Mouse (Mus musculus): Measurements from ENCODE around the gene Nenf.

Nenf gene

DNA sequence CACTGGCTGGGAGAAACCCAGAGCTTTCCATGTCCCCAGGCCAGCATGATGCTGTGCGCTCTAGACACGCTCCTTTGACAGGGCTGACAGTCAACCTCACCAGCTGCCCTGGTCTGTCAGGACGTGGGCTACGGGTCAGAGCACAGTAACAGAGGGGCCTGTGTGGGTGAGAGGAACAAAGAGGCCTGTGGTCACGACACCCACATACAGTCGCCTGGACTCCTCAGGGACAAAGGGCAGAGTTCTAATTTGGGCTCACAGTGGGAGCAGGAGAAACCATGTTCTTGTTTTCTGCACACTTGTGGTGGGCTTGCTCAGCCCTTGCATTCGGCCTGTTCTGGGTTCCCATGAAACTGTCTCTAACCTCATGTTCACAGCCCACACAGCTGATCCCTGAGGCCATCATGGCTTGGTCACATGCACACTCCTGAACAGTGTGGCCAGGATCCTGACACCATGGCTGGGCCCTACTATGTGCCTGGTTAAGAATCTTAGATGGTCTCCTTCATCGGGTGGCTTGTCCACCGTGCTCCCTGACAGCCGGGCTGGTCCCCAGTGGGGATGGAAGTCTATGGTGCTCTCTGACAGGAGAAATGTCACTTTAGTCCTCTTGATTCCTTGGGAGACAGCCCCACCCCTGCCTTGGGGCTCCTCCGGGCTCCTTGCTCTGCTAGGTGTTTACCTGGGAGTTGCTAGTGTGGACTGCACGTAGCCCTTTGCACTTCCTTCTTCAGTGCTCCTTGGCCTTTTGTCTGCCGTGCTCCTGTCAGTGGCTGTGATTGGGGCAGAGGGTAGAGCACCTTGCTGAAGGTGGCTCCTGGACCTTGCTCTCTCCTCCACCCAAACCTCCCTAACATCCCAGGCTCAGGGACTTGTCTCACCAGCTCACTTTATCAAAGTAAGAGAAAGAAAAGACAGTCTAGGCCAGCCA, 34.6 kb downstream of the Nenf start:
- DNase-seq (ENCODE audit: extremely low read depth, low read depth), result no peak

DNA sequence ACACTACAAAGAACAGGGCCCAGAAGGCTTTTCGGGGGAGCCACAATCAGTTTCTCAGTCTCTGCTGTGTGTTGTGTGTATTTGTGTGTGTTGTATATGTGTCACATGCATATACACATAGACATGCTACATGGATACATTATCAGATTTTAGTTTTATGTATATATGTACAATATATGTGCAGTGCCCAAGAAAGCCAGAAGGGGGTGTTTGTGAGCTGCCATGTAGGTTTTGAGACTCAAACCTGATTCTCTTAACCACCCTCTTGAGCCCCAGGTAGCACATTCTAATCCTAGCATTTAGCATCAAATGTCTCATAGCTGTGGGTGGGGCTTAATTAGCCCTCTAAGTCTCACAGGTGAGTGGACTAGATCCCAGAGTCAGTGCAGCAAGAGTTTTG, 35.7 kb downstream of the Nenf start:
- DNase-seq (ENCODE audit: extremely low read depth, low read depth), result no peak

DNA sequence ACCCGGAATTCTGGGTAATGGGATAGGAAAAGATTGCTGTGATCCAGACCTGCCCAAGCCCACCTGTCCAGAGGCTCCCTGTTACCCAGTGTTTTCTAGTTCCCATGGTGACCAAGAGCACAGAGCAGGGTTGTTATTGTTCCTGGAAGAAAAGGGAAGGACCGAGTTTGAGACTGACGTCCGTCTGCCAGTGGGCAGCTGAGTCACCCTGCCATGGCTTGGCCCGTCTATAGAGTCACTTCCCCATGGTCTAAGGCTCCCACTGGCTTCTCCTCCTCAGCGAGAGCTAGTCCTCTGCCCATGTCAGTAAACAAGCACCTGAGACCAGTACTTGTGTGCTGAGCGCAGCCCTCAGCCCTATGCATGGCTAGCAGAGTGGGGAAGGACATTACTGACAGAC, 36.8 kb downstream of the Nenf start:
- DNase-seq (ENCODE audit: extremely low read depth, low read depth), result no peak

DNA sequence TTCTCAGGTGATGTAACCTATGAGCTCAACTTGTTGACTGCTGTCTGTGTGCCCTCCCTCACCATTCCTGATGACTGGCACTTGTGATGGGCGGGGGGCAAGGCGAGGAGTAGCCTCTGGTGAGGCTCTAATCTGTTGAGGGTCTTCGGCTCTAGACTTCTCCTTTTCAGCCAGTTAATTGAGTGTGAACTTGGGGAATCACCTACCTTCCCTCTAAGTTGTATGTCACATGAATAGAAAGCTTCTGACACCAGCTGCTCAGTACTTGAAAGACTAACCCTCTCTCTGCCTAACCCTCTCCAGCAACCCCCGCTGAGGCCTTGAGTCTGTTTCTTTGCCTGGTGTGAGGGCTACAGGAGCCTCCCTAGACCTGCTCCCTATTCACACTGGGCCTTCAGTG, 39.7 kb downstream of the Nenf start:
- no peak for DNase-seq (ENCODE audit: extremely low read depth, low read depth)

DNA sequence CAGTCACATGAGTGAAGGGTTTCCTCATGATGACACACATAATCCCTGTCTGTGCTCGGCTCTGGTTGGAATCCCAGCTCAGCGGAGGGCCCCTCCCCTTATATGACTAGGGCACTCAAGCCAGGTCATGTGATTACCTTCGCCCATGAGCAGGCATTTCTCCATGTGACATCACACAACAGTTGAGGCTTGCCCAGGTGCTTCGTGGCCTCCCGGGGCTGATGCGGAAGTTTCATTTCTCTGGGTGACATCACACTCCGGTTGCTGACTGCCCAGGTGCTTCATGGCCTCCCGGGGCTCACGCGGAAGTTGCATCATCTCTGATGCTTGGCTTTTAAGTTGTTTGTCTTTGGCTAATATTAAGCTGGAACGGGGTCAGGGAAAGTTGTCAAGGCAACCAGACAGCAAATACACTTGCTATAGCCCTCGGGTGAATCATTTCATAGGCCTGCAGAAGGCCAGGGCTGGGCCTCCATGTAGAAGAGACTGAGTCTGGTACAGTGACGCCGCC, 40.4 kb downstream of the Nenf start:
- no peak for DNase-seq (ENCODE audit: extremely low read depth, low read depth)

DNA sequence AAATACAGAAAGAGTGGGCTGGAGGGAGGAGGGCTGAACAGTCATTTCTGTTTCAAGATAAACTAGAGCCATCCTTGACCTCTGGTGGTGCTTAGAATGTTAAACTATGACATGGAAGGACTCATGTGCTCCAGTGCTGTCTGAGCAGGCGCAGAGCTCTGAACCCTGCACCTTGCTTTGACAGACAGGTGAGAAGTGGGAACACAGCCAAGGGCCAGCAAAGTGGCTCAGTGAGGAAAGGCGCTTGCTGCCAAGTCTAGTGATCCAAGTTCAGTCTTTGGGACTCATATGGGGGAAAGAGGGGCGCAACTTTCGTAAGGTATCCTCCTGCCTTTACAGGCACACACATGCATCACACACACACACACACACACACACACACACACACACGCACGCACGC, 41.8 kb downstream of the Nenf start:
- DNase-seq (ENCODE audit: extremely low read depth, low read depth), result no peak

DNA sequence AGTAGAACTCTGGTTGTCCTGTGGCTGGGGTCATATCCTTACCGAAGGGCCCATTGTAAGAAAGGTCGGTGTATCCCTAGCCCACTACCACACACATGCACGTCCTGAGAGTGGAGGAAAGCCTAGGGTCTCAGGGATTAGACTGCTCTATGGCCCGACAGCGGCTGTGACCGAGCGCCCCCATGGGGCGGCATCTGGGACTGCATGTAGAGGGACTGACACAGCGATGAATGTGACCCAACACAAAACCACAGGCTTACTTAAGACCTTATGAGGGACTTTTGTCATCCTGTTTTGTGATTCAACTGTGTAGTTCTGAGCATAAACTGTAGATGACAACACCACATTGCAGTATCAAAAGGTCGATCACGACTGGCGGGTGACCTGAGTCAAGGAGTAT, 42.5 kb downstream of the Nenf start:
- DNase-seq (ENCODE audit: extremely low read depth, low read depth), result no peak

DNA sequence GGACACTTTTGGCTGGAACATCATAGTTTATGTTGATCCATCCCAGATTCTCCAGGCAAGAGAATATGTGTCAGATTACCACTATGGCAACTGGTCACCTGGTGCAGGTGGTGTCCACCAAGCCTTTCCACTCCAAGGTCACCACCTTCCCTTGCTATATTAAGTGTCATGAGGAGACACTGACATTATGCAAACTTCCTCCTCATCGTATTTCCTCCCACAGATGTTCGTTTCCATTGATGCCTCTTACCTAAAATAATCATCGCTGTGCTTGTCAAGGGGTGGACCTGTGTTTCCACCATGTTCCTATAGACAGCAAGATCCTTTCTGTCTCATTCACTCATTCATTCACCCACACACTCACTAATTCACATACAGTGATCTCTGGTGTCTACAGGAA, 45.3 kb downstream of the Nenf start:
- no peak for DNase-seq (ENCODE audit: extremely low read depth, low read depth)

DNA sequence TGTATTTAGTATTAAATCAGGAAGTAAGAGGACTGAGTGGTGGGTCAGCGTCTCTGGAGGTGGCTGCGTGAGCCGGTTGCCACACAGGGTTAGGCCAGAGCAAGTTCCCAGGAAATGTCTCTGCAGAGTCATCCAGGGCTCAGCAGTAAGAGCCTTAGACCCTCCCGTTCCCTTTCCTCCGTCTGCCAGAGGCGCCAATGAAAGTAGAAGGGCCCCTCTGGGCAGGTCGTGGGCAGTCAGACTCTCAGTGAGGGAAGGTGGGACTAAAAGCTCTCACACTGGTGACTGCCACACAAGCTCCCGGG, 48.4 kb downstream of the Nenf start:
- no peak for DNase-seq (ENCODE audit: extremely low read depth, low read depth)

DNA sequence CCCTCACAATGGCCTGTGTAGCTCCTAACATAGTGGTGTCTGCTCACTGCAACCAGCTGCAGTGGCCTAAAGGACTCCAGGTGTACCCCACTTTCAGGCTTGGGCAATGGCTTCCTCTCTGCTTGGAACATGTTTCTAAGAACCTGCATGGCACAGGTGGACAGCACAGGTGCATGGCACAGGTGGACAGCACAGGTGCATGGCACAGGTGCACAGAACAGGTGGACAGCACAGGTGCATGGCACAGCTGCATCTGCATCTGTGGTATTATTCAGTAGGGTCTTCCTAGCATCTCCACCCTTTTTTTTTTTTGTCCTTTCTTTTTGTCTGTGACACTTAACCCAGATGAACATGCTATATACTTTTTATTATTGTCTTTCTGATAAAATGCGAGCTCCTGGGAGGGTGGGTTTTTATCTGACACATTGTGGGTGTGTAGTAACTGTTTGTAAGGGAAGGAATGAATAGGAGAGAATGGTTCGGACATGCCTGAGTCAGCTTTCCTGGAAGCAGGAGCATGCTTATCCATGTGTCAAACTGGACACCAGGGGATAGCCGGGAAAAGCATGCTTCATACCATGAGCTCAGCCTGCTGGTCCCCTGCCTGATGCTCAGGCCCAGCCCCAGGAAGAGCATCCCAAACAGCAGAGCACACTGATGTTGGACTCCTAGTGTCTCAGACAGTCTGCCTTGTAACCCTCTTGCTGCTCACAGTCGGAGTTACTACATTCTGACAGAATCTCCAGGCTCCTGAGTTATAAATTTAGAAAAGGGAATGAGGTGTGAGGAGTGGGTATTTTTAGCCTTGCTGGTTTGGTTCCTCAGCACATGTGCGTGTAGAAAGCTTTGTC, 49.0 kb downstream of the Nenf start:
- DNase-seq (ENCODE audit: extremely low read depth, low read depth), result no peak

DNA sequence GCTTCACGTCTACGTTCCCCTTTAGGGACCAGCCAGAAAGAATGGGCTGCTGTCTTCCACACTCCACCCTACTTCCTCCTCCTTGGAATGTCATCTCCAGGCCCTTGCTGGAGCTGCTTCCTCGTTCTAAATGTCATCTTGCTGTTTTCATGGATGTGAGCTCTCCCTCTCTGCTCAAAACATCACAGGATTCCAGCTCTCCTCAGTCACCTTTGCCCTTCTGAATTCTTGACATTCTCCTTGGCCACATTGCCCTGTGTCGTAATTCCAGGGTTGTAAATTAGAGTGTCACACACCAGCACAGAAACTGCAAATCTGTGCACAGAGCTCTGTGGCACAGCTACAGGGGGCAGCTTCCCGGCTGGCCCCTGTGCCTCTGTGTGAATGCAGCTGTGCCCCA, 50.1 kb downstream of the Nenf start:
- DNase-seq (ENCODE audit: extremely low read depth, low read depth), result no peak

DNA sequence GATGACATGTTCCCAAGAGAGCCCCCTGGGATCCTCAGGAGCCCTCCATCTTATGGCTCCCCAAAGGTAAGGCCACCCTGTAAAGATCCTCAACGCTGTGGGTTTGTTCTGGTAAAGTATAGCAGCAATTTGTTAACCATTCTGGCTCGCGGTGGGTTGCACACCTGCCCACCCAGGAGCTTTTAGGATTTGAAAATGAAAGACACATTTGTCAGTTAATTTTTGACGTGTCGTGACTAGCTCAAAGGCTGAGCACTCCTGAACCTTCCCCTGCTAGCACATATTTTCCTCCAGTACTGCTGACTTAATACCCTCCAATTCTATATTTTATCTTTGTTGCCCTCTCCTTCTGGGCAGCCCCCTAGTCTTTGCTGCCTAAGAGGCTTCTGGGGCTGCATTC, 50.8 kb downstream of the Nenf start:
- DNase-seq (ENCODE audit: extremely low read depth, low read depth), result no peak

DNA sequence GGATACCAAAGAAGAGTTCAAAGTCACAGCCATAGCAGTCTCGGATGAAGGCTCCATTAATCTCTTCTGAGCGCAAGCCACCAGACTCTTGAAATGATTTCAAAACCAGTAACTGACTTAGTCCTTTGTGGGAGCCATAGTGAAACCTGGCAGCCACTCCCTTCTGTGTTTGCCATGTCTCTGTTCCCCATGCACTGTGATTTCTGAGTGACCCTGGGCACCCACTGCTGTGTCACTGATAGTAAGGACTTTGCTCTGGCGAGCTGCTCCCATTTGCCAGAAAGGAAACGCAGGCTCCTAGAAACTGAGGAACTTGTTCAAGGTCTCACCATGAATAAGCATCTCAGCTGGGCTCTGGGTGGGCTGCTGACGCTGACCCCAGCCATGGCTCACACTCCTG, 54.5 kb downstream of the Nenf start:
- DNase-seq (ENCODE audit: extremely low read depth, low read depth), result no peak

DNA sequence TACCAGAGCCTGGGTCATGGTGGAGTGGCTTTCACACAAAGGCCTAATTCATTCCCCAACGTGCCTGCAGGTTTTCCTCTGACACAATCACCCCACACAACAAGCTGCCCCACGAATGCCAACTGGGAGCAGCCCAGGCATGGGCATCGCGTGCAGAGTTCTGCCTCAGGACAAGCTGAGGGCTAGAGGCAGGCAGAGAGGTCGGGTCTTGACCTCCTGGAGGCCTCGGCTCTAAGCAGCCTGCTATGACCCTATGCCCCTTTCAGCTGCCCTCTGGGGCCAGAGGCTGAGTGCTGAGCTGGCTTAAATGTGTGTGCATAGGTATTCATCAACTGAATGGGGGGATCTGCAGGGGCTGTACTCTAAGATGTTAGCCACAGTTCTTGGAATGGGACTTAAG, 56.1 kb downstream of the Nenf start:
- DNase-seq (ENCODE audit: extremely low read depth, low read depth), result no peak

DNA sequence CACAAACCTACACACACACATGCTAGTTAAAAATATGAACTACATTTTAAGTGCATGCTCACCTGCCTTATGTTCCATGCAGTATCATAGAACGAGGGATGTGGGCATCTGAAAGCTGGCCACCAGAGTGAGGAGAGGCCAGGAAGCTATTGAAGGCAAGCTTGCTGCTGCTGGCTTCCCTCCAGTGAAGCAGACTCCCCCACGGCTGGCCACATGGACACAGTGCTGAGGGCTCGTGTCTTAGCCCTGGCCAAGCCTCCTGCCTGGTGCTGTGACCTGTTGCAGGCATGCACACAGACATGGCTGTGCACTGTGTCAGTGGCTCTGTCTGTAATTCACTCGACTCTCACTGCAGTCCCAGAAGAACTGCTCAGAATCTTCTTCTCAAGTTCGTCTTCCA, 58.3 kb downstream of the Nenf start:
- no peak for DNase-seq (ENCODE audit: extremely low read depth, low read depth)

DNA sequence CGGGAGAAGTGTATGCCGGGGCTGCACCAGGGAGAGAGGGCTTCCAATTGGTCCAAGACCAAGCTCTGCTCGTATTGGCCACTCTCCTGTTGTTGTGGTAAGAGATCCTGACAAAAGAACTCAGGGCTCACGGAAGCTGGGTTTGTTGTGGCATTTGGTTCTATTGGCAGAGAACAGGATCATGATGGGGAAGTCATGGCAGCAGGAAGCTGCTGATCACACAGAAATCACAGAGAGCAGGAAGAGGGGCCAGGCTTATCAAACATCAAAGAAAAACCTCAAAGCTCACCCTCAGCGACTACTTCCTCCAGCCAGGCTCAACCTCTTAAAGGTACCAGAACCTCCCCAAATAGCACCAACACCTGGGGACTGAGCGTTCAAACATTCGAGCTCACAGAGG, 58.9 kb downstream of the Nenf start:
- no peak for DNase-seq (ENCODE audit: extremely low read depth, low read depth)

DNA sequence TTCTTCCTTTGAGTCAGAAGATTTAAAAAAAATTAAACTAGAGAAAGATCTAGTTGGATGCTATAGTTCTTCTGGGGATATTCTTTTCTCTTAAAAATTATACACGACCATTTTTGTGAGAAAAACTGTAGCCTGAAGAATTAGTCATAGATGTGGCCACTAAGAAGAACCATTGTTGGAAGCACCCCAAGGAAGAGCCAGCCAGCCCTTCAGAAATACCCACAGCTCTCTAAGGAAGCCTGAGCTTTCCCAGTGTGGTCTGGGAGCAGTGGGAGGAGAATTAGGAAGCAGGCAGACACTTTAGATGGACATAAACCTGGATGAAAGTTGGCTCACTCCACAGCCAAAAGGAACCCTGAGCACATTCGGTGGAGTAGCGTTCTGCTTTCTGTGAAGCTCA, 59.5 kb downstream of the Nenf start:
- DNase-seq (ENCODE audit: extremely low read depth, low read depth), result no peak

DNA sequence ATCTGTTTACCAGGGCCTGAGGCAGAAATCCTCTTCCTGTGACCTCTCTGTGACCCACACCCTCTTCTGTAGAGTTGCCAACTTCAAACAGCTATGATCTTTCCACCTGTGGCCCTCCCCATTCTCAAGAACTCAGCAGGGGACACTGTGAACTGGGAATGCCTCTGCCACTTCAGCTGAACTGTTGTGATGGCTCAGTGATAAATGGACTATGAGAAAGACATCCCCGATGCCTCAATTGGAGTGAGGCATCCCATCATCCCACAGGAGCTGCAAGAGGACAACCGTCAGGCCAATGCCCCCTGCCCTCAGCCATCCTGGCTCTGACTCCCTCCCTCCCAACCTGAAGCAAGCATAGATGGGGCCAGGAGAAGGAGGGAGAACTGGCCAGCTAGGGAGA, 60.0 kb downstream of the Nenf start:
- DNase-seq (ENCODE audit: extremely low read depth, low read depth), result no peak

DNA sequence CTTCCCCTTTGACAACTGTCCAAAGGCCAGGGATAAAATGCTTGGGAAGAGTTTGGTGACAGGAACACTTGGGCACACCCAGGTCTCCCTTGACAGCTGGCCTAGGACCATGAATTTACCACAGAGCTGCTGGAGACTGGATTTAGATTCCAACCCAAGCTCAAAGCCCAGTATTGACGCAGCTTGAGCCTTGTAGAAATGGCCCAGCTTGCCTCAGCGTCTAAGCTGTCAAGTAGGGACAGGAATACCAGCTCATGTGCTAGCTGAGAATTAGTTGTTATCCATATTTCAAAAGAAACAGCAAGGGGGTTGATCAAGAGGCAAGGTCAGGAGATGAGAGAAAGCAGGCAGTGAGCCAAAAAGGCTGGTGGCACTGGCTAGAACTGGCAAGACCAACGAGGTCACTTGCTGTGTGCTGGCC, 60.6 kb downstream of the Nenf start:
- no peak for DNase-seq (ENCODE audit: extremely low read depth, low read depth)
